Mouse (Mus musculus): ENCODE measurements at regions not wholly inside any gene's neighbourhood (a gene's known extent, or its start where the extent isn't known, plus 50 kb on each side); places are given as distances from the start of the nearest gene placed in this dataset.
"Not testable (repeated sequence)": the region's sequence is repeated elsewhere in the genome, so short reads cannot be mapped to it uniquely, and the experiment has no call there.

DNA sequence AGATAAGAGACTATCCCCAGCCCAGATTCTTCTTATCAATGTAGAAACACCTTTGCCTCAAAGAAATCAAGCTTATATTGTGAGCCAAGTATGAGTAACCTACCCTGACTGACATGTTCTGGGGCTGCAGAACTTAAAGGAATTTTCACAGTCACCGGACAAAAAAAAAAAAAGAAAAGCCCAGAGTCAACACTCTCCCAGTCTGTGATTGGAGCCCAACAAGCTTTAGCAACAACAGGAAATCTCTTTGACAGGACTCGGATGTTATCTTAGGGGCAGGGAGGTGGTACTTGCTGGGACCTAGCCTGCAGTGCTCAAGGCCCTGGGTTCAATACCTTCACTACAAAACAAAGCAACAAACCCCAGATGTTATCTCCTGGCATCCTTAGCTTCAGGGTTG, 114.2 kb downstream of the Nectin1 start:
- in situ Hi-C loops (cut with MboI, MseI) = no loop called here

DNA sequence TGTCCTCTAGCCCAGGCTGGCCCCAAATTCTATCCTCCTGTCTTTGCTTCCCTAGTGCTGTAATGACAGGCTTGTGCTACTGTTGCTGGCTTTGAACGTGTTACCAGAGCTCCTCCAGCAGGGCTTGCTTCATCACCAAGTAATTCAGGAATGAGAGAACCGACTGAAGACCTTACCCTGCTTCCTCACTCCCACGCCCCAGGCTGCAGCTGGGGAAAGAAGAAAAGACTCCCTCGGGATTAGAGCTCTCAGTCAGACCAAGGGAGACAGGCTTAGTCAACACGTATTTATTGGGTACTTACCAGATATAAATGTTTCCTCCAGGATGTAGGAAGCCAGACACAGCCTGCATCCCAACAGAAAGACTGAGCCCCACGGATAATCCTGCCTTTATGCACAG, 115.0 kb downstream of the Nectin1 start:
- in situ Hi-C loops (cut with MboI, MseI) = no loop called here

DNA sequence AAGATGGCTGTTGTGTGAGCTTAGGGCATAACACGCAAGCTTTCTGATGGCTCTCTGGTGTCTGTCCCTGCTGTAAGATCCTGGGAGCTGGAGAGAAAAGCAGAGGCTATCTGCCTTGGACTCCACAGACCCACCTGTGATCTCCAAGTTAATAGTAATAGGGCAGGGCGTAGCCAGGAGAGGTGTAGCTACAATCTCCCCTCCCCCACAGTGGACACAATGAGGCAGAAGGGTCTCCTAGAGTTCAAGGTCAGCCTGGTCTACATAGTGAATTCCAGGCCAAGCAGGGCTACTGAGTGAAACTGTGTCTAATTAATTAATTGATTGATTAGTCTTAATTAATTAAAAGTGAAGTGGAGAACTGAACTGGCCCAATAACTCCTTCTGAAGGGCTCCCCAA, 116.5 kb downstream of the Nectin1 start:
- in situ Hi-C loops (cut with MboI, MseI) = no loop called here

DNA sequence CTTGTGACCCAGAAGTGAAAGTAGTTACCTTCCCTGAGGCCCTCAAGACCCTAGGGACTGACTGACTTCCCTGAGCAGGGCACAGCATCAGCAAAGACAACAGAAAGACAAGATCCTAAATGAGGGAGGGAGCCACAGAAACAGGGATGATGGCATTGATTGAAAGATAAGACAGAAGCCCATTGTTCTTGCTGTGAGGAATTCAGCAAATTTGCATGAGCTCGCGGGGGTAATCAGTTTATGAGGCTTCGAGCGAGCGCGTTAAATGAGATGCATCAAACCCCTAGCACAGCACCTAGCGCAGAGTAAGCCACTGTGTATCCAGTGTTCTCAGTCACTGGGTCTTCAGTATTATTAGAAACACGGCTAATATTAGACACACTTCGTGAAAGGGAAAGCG, 117.6 kb downstream of the Nectin1 start:
- in situ Hi-C loops (cut with MboI, MseI) = no loop called here

DNA sequence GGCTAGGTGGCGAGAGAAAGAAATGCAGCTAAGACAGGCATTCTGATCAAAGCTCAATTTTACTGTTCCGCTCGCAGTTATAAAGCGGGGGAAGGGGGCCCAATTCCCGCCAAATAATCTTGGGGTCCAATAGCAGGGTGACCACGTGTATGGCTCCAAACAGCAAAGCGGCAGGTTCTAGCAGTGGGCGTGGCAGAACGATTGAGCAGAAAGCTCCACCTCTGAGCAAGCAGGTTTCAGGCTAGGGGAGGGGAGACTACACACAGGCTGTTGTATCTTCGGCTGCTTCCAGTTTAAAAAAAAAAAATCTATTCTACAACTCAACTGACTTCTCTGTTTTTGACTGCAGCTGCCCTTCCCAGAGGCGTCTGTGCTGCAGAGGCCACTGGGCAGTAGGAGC, 118.2 kb downstream of the Nectin1 start:
- in situ Hi-C loops (cut with MboI, MseI) = not testable (repeated sequence)

DNA sequence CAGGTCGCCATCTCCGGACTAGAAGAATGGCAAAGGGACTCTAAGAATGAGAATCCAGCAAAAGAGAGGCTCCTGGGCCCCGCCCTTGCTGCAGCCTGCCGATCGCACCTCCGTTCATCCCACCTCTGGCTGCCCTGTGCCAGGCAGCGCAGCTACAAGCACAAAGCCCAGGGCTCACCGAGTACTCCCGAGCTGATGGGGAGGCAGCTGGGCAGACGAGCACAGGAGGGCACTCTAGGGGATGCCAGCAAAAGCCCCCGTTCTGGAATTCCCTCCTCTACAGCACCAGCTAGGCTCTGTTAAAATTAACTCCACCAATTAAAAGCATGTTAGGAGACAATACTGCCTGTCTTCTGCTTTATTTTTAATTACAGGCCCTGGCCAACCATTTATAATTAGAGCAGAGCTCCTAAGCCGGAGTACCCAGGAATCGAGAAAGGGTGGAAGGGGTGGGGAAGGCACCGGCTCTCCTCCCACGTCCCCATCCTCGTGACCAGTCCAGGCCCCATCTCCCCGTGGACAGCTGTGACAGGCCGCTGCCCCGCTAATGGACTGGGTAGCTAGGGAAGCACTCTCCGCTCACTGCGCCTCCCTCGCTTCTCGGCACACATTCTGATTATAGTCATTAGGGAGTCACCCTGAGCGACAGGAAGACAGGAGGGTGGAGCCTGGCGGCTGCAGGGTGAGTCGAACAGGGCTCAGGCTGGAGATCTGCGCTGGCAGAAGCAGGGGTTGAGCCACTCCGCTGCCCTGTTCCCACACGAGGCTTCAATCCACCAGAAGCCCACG, 120.0 kb downstream of the Nectin1 start:
- in situ Hi-C loops (cut with MboI, MseI) = no loop called here

DNA sequence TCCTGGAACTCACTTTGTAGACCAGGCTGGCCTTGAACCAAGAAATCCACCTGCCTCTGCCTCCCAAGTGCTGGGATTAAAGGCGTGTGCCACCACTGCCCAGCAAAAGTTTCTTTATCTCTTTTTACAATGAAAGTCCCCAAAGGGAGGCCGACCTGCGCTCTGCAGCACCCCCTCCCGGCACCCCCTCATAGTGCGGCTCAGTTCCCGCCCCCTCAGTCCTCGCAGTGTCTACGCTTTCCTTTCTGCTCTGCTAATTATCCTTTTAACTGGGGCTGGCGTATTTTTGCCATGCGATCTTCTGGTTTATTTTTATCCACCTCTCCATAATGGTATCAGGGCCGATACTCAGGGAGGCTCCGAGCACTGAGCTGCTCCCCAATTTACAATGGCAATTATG, 123.0 kb downstream of the Nectin1 start:
- in situ Hi-C loops (cut with MboI, MseI) = no loop called here

DNA sequence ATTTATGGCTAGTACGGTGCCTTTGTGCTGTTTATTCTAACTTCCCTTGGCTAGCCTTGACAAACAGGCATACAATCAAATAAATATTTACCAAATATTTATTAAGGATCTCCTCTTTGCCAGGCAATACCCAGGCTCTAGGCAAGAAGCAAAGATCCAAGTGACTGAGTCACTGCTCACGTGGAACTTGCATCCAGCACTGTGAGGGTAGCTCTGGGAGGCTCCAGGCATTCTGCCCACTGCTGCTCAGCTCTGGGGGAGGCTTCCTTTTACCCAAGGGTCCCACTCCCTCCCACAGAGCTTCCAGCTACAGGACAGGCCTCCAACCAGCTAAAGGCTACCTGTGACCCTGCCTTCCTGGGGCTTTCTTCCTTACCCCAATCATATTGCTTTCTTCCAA, 130.1 kb downstream of the Nectin1 start:
- in situ Hi-C loops (cut with MboI, MseI) = no loop called here

DNA sequence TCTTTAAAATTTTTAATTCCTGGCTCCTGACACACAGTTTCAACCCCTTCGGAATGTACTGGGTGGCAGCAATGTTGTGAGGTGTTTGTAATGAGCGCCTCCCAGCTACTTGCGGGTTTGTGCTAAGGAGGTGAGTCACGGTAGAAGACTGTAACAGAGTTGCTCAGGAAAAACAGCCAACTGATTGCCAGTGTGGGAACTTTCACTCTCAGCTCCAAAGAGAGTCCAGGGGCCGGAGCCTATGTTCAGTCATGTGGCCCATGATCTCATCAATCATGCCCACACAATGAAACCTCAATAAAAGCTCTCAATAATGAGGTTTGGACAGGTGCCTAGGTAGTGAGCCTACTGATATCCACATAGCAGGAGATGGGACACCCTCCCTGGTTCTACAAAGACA, 130.5 kb downstream of the Nectin1 start:
- in situ Hi-C loops (cut with MboI, MseI) = no loop called here

DNA sequence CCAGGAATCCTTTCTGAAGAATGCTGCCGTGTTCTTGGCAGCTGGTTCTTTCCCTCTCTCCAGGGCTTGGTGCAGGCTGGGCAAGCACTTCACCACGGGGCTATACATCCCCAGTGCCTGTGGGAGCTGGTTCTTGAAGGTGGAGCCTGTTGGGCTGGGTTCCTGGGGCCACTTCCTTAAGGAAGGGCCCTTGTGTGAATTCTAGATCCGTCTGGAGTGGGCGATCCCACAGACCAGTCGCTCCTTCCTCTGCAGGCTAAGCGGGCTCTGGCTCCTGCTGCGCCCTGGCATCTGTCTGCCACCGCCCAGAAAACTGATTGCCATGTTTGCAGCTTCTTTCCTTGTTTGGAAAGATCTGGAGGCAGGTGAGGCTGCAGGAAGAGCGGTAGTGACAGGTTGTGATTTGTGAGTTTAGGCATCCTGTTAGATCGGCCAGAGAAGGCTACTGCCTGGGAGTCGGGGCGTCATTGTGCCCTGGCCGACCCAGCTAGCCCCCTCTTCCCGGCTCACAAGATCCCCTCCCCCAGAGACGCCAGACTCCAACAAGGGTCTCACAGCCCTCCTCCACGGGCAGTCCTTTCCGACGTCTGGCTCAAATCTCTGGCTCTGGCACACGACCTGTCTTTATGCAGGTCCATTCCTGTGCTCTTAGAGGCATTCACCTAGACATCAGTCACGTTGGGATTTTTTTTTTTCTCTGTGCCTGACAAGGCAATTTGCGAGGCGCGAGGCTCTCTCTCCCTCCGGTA, 135.6 kb downstream of the Nectin1 start:
- in situ Hi-C loops (cut with MboI, MseI) = no loop called here

DNA sequence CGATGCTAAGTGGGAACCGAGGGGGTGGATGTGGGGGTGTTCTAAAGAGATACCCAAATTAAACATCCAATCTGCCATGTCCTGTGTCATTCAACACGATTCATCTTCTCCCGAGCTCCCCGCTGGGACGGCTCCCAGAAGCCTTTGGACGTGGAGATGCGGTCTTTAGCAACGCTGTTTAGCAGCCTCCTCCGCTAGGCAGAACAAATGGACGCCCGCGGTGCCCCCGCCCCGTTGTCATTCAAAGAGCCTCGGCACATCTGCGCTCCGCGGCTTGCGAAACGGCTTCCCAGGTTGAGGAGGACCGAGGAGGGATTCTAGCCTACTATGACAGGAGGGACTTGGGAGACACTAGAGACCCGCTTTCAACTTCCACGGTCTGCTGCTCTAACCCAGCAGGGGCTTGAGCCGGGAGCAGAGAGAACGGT, 136.2 kb downstream of the Nectin1 start:
- in situ Hi-C loops (cut with MboI, MseI) = no loop called here

DNA sequence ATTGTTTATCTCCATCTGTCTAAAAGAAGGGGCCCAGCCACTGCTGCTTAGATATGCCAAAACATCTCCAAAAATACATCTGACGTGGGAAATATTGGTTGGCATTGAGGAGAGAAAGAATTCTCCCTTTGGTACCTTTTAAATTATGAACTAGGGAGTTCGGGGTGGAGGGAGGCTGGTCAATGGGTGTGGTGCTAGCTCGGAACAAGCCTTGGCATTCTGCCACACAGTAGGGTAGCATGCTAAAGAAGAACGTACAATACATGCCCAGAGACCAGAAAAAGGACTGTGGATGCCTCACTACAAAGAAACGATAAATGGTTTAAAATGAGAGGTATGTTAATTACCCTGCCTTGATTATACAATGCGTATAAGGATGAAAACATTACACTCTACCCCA, 149.3 kb downstream of the Nectin1 start:
- in situ Hi-C loops (cut with MboI, MseI) = no loop called here

DNA sequence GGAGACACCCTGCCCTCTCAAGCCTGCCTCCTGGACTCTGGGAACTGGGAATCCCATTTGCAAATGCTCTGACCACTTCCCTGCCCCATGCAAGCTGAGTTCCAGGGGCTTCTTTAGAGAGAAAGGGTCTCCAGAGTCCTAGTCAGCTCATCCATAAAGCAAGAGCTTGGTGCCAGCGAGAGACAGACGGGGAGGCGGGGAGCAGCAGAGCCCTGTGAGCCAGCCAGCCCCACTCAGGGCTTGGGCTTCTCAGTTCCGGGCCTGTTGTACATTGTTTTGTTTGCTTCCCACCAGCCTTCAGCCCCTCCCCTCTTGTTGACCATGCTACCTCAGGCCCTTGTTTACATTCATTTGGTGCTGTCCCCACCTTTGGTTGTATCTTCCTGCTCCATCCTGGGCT, 143.9 kb upstream of the Thy1 start:
- in situ Hi-C loops (cut with MboI, MseI) = no loop called here

DNA sequence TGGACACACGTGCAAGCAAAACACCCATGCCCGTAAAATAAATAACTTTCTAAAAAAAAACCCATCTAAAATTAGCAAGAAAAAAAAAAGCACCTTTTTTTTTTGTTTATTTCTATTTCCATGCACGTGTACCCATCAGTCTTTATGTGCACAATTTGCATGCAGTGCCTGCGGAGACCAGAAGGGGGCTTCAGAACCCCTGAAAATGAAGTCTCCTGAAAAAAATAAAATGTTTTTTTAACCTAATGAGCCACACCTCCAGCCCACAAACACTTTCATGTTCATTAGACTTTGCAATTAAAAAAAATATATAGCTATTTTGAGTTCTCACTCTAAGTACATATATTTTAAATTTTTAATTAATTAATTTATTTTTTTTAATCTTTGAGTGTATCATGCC, 134.9 kb upstream of the Thy1 start:
- in situ Hi-C loops (cut with MboI, MseI) = no loop called here

DNA sequence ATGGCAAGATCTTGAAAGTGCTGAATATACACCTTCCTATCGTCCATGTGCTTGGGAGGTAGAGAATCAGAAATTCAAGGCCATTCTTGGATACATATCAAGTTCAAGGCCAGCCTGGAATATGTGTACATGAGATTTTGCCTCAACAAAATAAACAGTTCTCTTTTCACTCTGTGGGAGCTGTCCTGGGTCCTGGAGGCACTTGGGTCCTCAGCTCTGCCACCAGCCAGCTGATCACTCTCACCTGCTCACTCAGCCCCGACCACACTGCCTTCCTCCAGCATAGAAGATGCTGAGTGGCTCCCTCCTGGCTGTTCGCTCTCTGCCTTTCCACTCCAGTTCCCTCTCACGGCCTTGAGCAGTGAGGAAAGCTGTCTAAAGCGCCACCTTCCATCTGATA, 128.2 kb upstream of the Thy1 start:
- in situ Hi-C loops (cut with MboI, MseI) = no loop called here

DNA sequence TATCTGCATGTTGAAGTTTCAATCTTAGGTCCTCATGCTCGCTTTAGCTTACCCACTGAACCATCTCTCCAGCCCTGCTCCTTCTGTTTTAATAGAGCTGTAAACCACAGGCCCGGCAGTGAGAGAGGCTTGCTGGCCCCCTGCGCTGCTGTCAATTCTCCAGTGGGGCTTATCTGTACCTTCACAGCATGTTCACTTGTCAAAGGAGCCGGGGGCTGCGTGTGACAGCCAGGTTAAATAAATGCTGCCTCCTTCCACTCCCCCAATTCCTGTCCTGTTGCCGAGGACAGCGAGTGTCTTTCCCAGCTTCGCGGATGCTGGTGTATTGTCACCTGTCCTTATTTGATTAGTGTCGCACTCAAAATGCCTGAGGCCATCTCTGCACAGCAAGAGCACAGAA, 125.7 kb upstream of the Thy1 start:
- in situ Hi-C loops (cut with MboI, MseI) = no loop called here

DNA sequence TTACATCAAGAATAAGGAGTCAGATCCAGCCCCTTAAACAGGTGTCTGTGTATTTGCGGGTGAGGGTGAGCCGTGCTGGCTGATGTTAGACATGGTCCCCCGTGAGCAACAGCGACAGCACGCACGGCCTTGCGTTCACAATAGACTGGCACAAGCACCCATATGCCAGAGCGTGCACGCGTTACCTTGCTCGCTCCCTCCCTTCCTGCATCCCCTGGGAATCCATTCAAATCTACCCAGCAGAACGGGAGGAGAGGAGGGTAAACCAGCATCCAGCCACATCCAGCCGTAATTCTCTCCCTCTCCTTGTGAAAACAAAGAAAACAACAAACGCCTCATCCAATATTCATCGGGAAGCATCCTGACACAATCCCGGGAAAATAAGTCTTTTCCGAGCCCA, 124.2 kb upstream of the Thy1 start:
- in situ Hi-C loops (cut with MboI, MseI) = no loop called here

DNA sequence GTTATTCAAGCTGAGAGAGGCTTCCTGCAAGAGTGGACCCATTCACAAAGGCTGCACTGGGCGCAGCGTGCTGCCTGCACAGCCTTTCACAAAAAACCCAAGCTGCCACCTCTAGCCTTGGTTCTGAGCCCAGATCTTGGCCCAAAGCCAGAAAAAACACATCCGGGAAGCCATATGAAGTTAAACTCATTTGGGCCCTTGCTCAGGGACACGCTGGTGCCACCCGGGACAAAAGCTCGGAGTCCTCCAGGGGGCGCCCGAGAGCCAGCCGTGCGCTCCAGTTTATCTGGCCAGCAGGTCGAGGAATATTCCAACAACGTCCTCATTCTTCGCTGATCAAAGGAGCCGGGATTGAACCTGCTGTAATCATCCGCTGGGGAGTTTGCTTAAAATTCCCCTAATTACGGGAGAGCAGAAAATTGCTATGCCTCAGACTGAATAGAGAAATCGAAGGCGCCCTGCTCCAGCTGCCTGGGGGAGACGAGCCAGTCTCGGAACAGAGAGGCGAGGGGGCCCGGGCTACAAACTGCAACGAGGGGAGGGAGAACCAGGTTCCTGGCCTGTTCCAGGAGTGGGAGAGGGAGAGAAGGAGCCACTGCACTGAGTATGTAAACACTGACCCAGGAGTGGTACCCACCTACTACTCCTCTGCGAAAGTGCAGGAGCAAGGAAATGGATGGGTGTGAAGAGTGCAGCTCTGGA, 123.0 kb upstream of the Thy1 start:
- in situ Hi-C loops (cut with MboI, MseI) = no loop called here

DNA sequence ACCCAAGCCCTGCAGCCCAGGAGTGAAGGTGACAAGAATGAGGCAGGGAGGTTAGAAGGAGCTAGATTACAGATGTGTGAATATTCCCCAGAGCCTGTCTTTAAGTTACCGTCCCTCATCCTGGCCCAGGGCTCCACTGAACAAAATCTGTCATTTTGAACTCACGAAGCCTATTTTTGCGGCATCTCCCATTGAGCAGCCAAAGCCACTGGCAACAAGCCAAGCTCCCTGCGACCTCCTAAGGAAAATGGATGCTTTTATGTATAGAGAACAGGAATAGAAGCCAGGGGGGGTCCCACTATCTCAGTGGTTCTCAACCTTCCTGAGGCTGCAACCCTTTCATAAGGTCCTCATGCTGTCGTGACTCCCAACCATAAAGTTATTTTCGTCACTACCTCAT, 121.0 kb upstream of the Thy1 start:
- in situ Hi-C loops (cut with MboI, MseI) = no loop called here

DNA sequence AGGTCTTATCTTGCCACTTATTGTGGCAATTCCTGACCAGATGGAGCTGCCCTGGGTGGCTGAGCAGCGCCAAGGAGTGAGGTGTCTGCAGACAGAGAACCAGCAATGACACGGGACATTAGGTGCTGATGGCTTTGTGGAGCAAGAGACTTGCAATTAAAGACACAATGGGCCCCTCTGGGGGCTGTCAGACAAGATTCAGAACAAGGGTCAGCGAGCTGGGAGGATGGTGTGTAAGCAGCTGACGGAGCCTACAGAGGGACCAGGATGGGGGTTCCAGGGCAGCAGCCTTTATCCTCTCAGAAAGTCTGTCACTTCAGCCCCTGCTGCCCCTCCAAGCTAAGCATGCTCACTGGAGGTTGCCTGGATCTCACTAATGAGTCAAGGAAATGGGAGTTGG, 120.1 kb upstream of the Thy1 start:
- in situ Hi-C loops (cut with MboI, MseI) = no loop called here

DNA sequence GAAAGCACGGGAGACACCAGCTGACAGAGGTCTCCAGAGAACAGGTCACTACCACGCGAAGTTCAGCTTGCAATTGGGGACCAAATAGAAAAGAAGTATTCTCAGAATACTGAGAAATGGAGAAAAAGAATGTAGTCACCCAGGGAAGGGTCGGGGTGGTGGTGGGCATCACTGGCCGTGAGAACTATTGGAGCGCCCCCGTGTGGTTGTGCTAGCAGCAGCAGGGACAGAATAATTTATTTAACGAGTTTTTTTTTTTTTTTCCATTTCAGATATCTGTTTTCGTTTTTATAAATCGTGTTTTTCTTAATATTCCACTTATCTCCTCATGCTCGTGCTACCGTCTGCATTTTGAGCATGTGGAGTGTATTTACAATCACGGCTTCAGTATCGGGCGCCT, 118.4 kb upstream of the Thy1 start:
- in situ Hi-C loops (cut with MboI, MseI) = no loop called here

DNA sequence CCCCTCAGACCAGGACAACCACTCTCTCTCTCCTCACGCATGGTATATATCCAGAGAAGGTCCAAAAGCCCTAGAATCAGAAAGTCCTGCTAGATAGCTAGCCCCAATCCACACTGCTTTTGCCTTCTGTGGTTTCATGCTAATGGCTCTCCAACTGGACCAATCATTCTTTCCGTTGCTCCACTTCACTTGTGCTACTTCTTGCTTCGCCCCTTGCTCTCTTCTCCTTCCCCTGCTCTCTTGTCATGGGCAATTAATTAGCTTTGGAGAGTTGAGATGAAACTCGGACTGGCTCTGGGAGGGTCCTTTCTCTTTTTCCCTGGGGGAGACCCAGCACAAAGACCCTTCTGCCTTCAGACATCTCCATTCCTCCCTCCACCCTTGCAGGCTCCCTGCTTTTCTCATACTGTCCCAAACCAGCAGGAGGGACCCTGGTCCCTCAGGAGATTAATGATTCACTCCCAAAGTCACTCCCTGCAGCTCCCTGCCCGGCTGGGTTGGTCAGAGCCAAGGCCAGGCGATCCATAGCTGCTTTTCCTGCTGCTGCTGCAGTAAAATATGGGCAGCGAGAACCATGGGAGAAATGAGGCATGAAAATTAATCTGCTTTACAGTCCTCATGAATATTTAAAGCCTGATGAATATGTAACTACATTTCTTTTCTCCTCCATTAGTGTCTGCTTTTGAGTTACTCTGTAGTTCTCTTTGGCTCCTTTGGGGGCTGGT, 113.7 kb upstream of the Thy1 start:
- in situ Hi-C loops (cut with MboI, MseI) = no loop called here

Measured in T-helper 1 cell (primary cell).